Mouse (Mus musculus): ENCODE results near the gene Abtb1. TPM values are rescaled to one million over a fixed set of nuclear protein-coding genes. Genes with fewer than 3 reads are reported as not detected.

Gene Abtb1
- polyA plus RNA-seq, 1 experiment from 2014 or later: 17.4 TPM

DNA sequence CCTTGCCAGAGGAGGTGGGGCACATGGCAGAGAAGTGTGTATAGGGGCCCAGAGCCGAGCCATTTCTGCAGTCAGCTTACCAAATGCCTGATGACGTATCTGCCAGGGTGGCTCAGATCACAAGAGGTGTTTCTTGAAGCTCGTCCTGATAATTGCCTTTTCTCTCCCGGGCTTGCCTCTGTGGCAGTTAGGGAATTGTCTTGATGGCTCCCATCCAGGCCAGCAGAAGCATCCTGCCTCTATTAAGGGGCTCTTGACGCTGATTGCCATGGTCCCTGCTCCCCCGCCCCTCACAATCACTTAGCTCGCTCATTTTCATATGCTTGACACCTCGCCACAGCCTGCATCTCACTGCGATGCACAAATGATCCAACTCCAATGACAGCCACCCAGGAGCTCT, 50.5 kb downstream of the Abtb1 start:
- Histone ChIP-seq H3K4me3 (ENCODE audit: low read depth, low read length) (no peak overlapping the region), H3K4me1 (ENCODE audit: control insufficient read depth, insufficient read depth, low read length) (no peaks in the 10 kb centered on the region; the same call in 1 of the 2 replicates), H3K36me3 (ENCODE audit: control insufficient read depth, insufficient read depth, low read length) (no peaks in the 10 kb centered on the region), H3K27ac (ENCODE audit: low read depth, low read length) (no peak overlapping the region), H3K9ac (ENCODE audit: low read length) (no peak overlapping the region), H3K4me2 (no peak overlapping the region), H3K9me3 (ENCODE audit: control insufficient read depth, low read length) (no peaks in the 10 kb centered on the region), H3K27me3 (ENCODE audit: control insufficient read depth, insufficient read depth, low read length) (no peaks in the 10 kb centered on the region)
- no peak for DNase-seq (ENCODE audit: low spot score, missing footprints)
- WGBS: 64% methylated on average over 9 of the region's 9 CpGs
- no peak for ATAC-seq (ENCODE audit: low FRiP score)

DNA sequence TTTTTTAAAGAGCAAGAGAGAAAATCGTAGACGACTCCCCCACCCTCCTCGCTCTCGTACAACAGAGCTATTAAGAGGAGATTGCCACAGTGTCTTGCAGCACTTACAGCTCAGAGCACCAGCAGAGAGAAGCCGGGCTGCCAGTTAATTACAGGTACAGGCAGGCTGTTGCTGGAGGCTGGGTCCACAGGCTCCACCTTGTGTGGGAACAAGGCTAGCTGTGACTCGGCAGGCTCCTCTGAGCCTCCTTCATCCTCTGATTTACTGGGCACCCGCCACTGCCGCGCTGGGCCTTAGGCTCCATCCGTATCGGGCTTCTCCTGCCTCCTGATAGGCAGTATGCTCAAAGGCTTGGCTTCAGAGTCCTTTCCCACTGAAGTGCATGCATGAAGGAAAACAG, 53.6 kb downstream of the Abtb1 start:
- ATAC-seq (ENCODE audit: low FRiP score): no peak

DNA sequence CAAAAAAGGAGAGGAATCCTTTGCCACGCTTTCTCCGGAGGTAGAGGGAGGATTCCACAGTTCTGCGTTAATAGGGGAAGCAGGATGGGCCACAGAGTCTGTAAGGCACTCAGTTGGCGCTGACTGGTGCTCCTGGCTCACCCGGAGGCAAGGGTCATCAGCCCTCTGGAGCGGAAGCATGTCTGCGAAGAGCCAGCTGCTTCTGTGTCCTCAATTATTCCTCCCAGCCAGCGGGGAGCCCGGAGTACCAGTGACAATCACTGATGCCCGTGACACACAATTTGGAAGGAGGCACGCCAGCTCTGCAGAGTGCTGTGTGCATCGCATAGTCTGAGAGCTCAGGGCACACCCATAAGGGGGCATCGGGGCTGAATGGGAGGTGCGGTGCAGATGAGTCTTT, 54.3 kb downstream of the Abtb1 start:
- 72% methylated on average over 14 of the region's 14 CpGs for WGBS
- Histone ChIP-seq H3K27ac (ENCODE audit: low read depth, low read length) (no peak overlapping the region), H3K9ac (ENCODE audit: low read length) (no peak overlapping the region), H3K9me3 (ENCODE audit: control insufficient read depth, low read length) (no peaks in the 10 kb centered on the region), H3K36me3 (ENCODE audit: control insufficient read depth, insufficient read depth, low read length) (no peaks in the 10 kb centered on the region), H3K4me3 (ENCODE audit: low read depth, low read length) (no peak overlapping the region), H3K4me1 (ENCODE audit: control insufficient read depth, insufficient read depth, low read length) (no peaks in the 10 kb centered on the region; the same call in 1 of the 2 replicates), H3K4me2 (no peak overlapping the region), H3K27me3 (ENCODE audit: control insufficient read depth, insufficient read depth, low read length) (no peaks in the 10 kb centered on the region)
- no peak for ATAC-seq (ENCODE audit: low FRiP score)
- no peak for DNase-seq (ENCODE audit: low spot score, missing footprints)

More for the DNA sequence above, 53.6 kb downstream of the Abtb1 start:
- Histone ChIP-seq H3K27me3 (ENCODE audit: control insufficient read depth, insufficient read depth, low read length) (no peaks in the 10 kb centered on the region), H3K9ac (ENCODE audit: low read length) (no peak overlapping the region), H3K27ac (ENCODE audit: low read depth, low read length) (no peak overlapping the region), H3K9me3 (ENCODE audit: control insufficient read depth, low read length) (no peaks in the 10 kb centered on the region), H3K4me1 (ENCODE audit: control insufficient read depth, insufficient read depth, low read length) (no peaks in the 10 kb centered on the region; the same call in 1 of the 2 replicates), H3K36me3 (ENCODE audit: control insufficient read depth, insufficient read depth, low read length) (no peaks in the 10 kb centered on the region), H3K4me3 (ENCODE audit: low read depth, low read length) (no peak overlapping the region), H3K4me2 (no peak overlapping the region)
- DNase-seq (ENCODE audit: low spot score, missing footprints): no peak
- WGBS: 77% methylated on average over 11 of the region's 11 CpGs

DNA sequence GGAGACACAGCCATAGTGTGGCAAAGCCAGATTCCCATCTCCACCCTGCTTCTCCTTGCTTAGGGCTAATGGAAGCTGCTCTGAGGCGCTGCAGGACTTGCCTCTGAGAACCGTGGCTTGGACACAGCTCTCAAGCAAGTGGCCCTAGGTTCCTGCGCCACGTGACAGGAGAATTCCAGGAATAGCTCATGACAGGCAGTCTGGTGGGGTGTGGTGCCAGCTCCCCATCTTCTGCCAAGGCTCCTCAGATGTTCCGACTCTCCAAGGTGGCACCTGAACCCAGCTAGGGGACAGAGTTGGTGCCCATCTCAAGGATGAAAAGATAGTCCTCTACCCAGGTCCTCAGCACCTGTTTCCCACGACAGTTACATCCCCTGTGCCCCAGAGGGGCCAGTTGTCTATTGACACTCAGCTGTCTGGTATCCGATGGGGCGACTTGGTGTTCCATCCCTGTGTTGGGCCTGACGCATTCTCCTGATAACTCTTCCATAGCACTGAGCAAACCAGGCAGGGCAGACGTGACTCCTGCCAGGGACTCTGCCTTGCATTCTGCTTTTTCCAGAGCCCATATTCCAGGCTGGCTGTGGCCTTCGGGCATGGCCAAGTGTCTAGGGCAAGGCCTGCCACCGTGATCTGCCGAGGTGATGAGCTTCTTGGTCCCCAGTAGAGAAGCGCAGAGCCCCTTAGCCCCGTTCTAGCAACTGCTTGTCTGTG, 54.9 kb downstream of the Abtb1 start:
- DNase-seq (ENCODE audit: low spot score, missing footprints) (no peak), ATAC-seq (ENCODE audit: low FRiP score) (no peak)
- no peaks in the 10 kb centered on the region for H3K9me3 ChIP-seq (ENCODE audit: control insufficient read depth, low read length)
- no peaks in the 10 kb centered on the region for H3K36me3 ChIP-seq (ENCODE audit: control insufficient read depth, insufficient read depth, low read length)
- H3K4me1 ChIP-seq (ENCODE audit: control insufficient read depth, insufficient read depth, low read length): no peaks in the 10 kb centered on the region; the same call in 1 of the 2 replicates
- no peak overlapping the region for H3K9ac ChIP-seq (ENCODE audit: low read length)
- WGBS: 88% methylated on average over 15 of the region's 15 CpGs
- H3K4me3 ChIP-seq (ENCODE audit: low read depth, low read length): no peak overlapping the region
- H3K27me3 ChIP-seq (ENCODE audit: control insufficient read depth, insufficient read depth, low read length): no peaks in the 10 kb centered on the region
- H3K4me2 ChIP-seq: no peak overlapping the region
- no peak overlapping the region for H3K27ac ChIP-seq (ENCODE audit: low read depth, low read length)

Other genes starting within 250 kb of the Abtb1 start
- not detected in 2 replicates for gene Kbtbd12, start 204.0 kb downstream of the Abtb1 start, polyA plus RNA-seq (2014; fragmentation: Nextera tagmentation; extraction: Ambion mirVana)
- gene Mgll, start 117.6 kb downstream of the Abtb1 start, polyA plus RNA-seq (2014; fragmentation: Nextera tagmentation; extraction: Ambion mirVana): 1.7 and 2.8 TPM in 2 replicates
- 118 and 119 TPM in 2 replicates for gene Podxl2, start 33.1 kb upstream of the Abtb1 start, polyA plus RNA-seq (2014; fragmentation: Nextera tagmentation; extraction: Ambion mirVana)
- 210 and 212 TPM in 2 replicates for gene Mcm2, start 56.8 kb upstream of the Abtb1 start, polyA plus RNA-seq (2014; fragmentation: Nextera tagmentation; extraction: Ambion mirVana)
- 36.9 and 39.6 TPM in 2 replicates for gene Tpra1, start 60.3 kb upstream of the Abtb1 start, polyA plus RNA-seq (2014; fragmentation: Nextera tagmentation; extraction: Ambion mirVana)